In genomic region chr1:23762136-23762687, GRCm38 (mm10) we compare ENCODE assay signal across 8 mouse cellular contexts. TPM values are rescaled to one million over a fixed set of nuclear protein-coding genes. Genes with fewer than 3 reads are reported as not detected.
DNase-seq lines count a peak whose midpoint lies in the region; ATAC-seq and TF ChIP-seq lines count a peak whose summit lies in the region.

No protein-coding gene starts in this region.

- TF ChIP-seq POLR2A in ES-Bruce4 (IDR thresholded peaks at IDR 0.05; ENCODE audit: insufficient read depth, low read length): no peak

- no peak overlapping the region for H3K27ac ChIP-seq in ES-Bruce4 (ENCODE audit: insufficient read depth, low read length)
- peak overlapping the region; percentile 35; the same call in 1 of the 2 replicates for H3K27ac ChIP-seq in embryonic facial prominence, embryonic 10.5 days (replicated peaks)
- no peak overlapping the region for H3K27ac ChIP-seq in heart, embryonic 14.5 days (replicated peaks in 1 of 2; ENCODE audit: control insufficient read depth in 1 of 2, insufficient read depth in 1 of 2, low read depth in 2 of 2, low read length in 2 of 2)
- no peak overlapping the region for H3K27ac ChIP-seq in liver, embryonic 16.5 days (ENCODE audit: low read length)

- H3K4me1 ChIP-seq in ES-Bruce4 (ENCODE audit: control insufficient read depth, insufficient read depth, low read length): no peaks in the 10 kb centered on the region
- H3K4me1 ChIP-seq in embryonic facial prominence, embryonic 10.5 days: peaks cover 28% of the 10 kb centered on the region
- peaks cover 4 to 13% of the 10 kb centered on the region in 2 experiments; a peak in 3 of 4 replicates for H3K4me1 ChIP-seq in heart, embryonic 14.5 days (ENCODE audit: control insufficient read depth in 2 of 2, insufficient read depth in 2 of 2, low read length in 2 of 2)
- peaks cover 5% of the 10 kb centered on the region for H3K4me1 ChIP-seq in liver, embryonic 16.5 days (ENCODE audit: control insufficient read depth, low read depth, low read length)

- no peaks in the 10 kb centered on the region for H3K36me3 ChIP-seq in ES-Bruce4 (ENCODE audit: control insufficient read depth, insufficient read depth, low read length, poor library complexity, severe bottlenecking)
- no peaks in the 10 kb centered on the region for H3K36me3 ChIP-seq in embryonic facial prominence, embryonic 10.5 days (replicated peaks)
- H3K36me3 ChIP-seq in heart, embryonic 14.5 days (ENCODE audit: control insufficient read depth, insufficient read depth, low read length): no peaks in the 10 kb centered on the region
- no peaks in the 10 kb centered on the region for H3K36me3 ChIP-seq in liver, embryonic 16.5 days (ENCODE audit: control insufficient read depth, insufficient read depth)

- TF ChIP-seq EP300 in ES-Bruce4 (IDR thresholded peaks at IDR 0.05; ENCODE audit: insufficient read depth, low read depth, low read length): no peak

- WGBS in embryonic facial prominence, embryonic 10.5 days: under 1% methylated on average over 45 of the region's 45 CpGs
- WGBS in heart, embryonic 14.5 days: under 1% methylated on average over 45 of the region's 45 CpGs
- under 1% methylated on average over 45 of the region's 45 CpGs for WGBS in liver, embryonic 16.5 days (ENCODE audit: insufficient replicate concordance)

- peak overlapping the region; percentile 20 for H3K9ac ChIP-seq in ES-Bruce4 (ENCODE audit: low read depth, poor library complexity, severe bottlenecking)
- H3K9ac ChIP-seq in heart, embryonic 14.5 days (ENCODE audit: low read length): peak overlapping the region; percentile 58
- no peak overlapping the region for H3K9ac ChIP-seq in liver, embryonic 16.5 days (ENCODE audit: low read depth, low read length)

- H3K9me3 ChIP-seq in ES-Bruce4 (replicated peaks; ENCODE audit: control insufficient read depth, insufficient read depth, low read length, poor library complexity, severe bottlenecking): no peaks in the 10 kb centered on the region
- H3K9me3 ChIP-seq in embryonic facial prominence, embryonic 10.5 days: no peaks in the 10 kb centered on the region
- H3K9me3 ChIP-seq in heart, embryonic 14.5 days (ENCODE audit: control insufficient read depth, low read length): no peaks in the 10 kb centered on the region
- H3K9me3 ChIP-seq in liver, embryonic 16.5 days (replicated peaks; ENCODE audit: control insufficient read depth, low read length): no peaks in the 10 kb centered on the region

- peak; percentile 12 to 23 for DNase-seq in adrenal gland, adult 18-20 months (ENCODE audit: low spot score in 2 of 2)
- DNase-seq in embryonic facial prominence, embryonic 10.5 days (ENCODE audit: low spot score): no peak
- DNase-seq in kidney, postnatal 10 days: peak; percentile 65
- peak; percentile 9 for DNase-seq in ovary, postnatal 14 days (ENCODE audit: low spot score)
- DNase-seq in natural killer cell, adult 2 months (ENCODE audit: low spot score in 2 of 2): no peak

- H3K4me2 ChIP-seq in heart, embryonic 14.5 days (ENCODE audit: low read length): peak overlapping the region; percentile 99
- peak overlapping the region; percentile 62 for H3K4me2 ChIP-seq in liver, embryonic 16.5 days (ENCODE audit: low read depth, low read length)

- peak; percentile 24; the same call in 1 of the 2 replicates for ATAC-seq in heart, embryonic 14.5 days (ENCODE audit: insufficient number of reproducible peaks, insufficient read depth, low FRiP score, low read depth)
- no peak for ATAC-seq in liver, embryonic 16.5 days (ENCODE audit: low read depth)

- no peak for TF ChIP-seq CTCF in ES-Bruce4 (IDR thresholded peaks at IDR 0.05; ENCODE audit: low read depth, low read length)

- peaks cover 3% of the 10 kb centered on the region for H3K27me3 ChIP-seq in ES-Bruce4 (ENCODE audit: control insufficient read depth, insufficient read depth, low read length, poor library complexity, severe bottlenecking)
- H3K27me3 ChIP-seq in embryonic facial prominence, embryonic 10.5 days (replicated peaks; ENCODE audit: low read depth, poor library complexity, severe bottlenecking): peaks cover 80% of the 10 kb centered on the region
- H3K27me3 ChIP-seq in heart, embryonic 14.5 days (ENCODE audit: control insufficient read depth, insufficient read depth, low read length): peaks cover 60% of the 10 kb centered on the region
- H3K27me3 ChIP-seq in liver, embryonic 16.5 days (ENCODE audit: control insufficient read depth, insufficient read depth, low read depth, low read length): peaks cover 47% of the 10 kb centered on the region

- peak overlapping the region; percentile 52 for H3K4me3 ChIP-seq in ES-Bruce4 (ENCODE audit: low read depth, low read length)
- H3K4me3 ChIP-seq in embryonic facial prominence, embryonic 10.5 days: peak overlapping the region; percentile 74
- H3K4me3 ChIP-seq in heart, embryonic 14.5 days (ENCODE audit: control insufficient read depth in 1 of 2, insufficient read depth in 1 of 2, low read depth in 1 of 2, low read length in 2 of 2): peak overlapping the region; percentile 57 to 62
- peak overlapping the region; percentile 52 for H3K4me3 ChIP-seq in liver, embryonic 16.5 days (ENCODE audit: low read depth, low read length)

RNA-seq across cellular contexts. Expression of gene B3gat2, which starts 0.7 kb away (rescaled TPM):
- polyA plus RNA-seq in ES-Bruce4 (2011; ENCODE audit: insufficient read depth, insufficient read length, low read depth, missing spikeins): not detected in 2 replicates
- total RNA-seq in adrenal gland, adult 18-20 months (2021): under 1 TPM in 1 of 2 experiments, not detected in 1; 0.07 TPM
- polyA plus RNA-seq in embryonic facial prominence, embryonic 10.5 days (2016; fragmentation: Nextera tagmentation; extraction: Ambion mirVana): 0.76 and 0.91 TPM in 2 replicates
- 0.43 and 0.51 TPM in 2 replicates for polyA plus RNA-seq in heart, embryonic 14.5 days (2014; fragmentation: Nextera tagmentation; extraction: Ambion mirVana)
- polyA plus RNA-seq in liver, embryonic 16.5 days (2015; fragmentation: Nextera tagmentation; extraction: Ambion mirVana): 0.20 and 0.22 TPM in 2 replicates

Comparison
In these comparisons a context has a peak if more than half of its experiments do, and no peak if none do; other contexts are left out.
1. DNase-seq: peak in adrenal gland, adult 18-20 months (2 of 2), kidney, postnatal 10 days (single experiment) and ovary, postnatal 14 days (single experiment); none in embryonic facial prominence, embryonic 10.5 days (single experiment) and natural killer cell, adult 2 months (0 of 2).
2. Peak in every context shown above with its lines, with median percentiles within 50 percentile points of each other: H3K4me3 ChIP-seq.